Mouse (Mus musculus) erythroblast, adult 5-6 weeks (primary cell): ENCODE results near the gene Fsd1l. TPM values are rescaled to one million over a fixed set of nuclear protein-coding genes. Genes with fewer than 3 reads are reported as not detected.
A peak's percentile ranks its signal among the peaks of the same experiment; 100 is the strongest.

Source experiments
- ATAC-seq: replicated peaks from 2 replicates; pipeline ENCODE4 v1.8.0; 2016; ENCODE audit warnings: moderate number of reproducible peaks, mild to moderate bottlenecking, moderate TSS enrichment, inconsistent platforms; ENCODE audit not compliant: poor library complexity, low FRiP score, severe bottlenecking
- total RNA-seq, 2 experiments: library from RNA; stranded (forward) in 1 of 2; stranded (reverse) in 1 of 2; fragments of 150-400 nt in 1 of 2; fragments of 200-764, 138-1000 nt in 1 of 2; gene quantifications; 2 replicates each; pipeline versions ENCODE4 v1.2.3 to v1.2.4; 2015 to 2017; ENCODE audit warnings: low replicate concordance in 2 of 2

Gene Fsd1l
- total RNA-seq (2015; ENCODE audit: low replicate concordance): 4.0 and 11.1 TPM in 2 replicates
- 3.6 and 6.2 TPM in 2 replicates for total RNA-seq (2017; ENCODE audit: low replicate concordance)

GRCm38 (mm10) chr4:53631316-53632010 is at the start of gene Fsd1l:
TSS of gene Fsd1l (plus strand) at chr4:53631471.
- peak; percentile 84 for ATAC-seq

- no peak for ATAC-seq
Observed at GRCm38 (mm10) chr4:53587676-53588075, 43.6 kb upstream of the Fsd1l start.

- no peak for ATAC-seq
Observed at GRCm38 (mm10) chr4:53588936-53589335, 42.3 kb upstream of the Fsd1l start.

GRCm38 (mm10) chr4:53589466-53589865 is 41.8 kb upstream of the Fsd1l start:
- ATAC-seq: no peak

GRCm38 (mm10) chr4:53590163-53590562 is 41.1 kb upstream of the Fsd1l start:
- no peak for ATAC-seq

- ATAC-seq: no peak
Observed at GRCm38 (mm10) chr4:53590691-53591447, 40.4 kb upstream of the Fsd1l start.

GRCm38 (mm10) chr4:53591536-53591935 is 39.7 kb upstream of the Fsd1l start:
- no peak for ATAC-seq

- no peak for ATAC-seq
Observed at GRCm38 (mm10) chr4:53591941-53592340, 39.3 kb upstream of the Fsd1l start.

- no peak for ATAC-seq
Observed at GRCm38 (mm10) chr4:53592386-53592785, 38.9 kb upstream of the Fsd1l start.

- ATAC-seq: no peak
Observed at GRCm38 (mm10) chr4:53594204-53594603, 37.1 kb upstream of the Fsd1l start.

- ATAC-seq: no peak
Observed at GRCm38 (mm10) chr4:53595246-53596062, 35.8 kb upstream of the Fsd1l start.

GRCm38 (mm10) chr4:53596063-53596895 is 35.0 kb upstream of the Fsd1l start:
- ATAC-seq: no peak

- peak; percentile 91 for ATAC-seq
Observed at GRCm38 (mm10) chr4:53600462-53600861, 30.8 kb upstream of the Fsd1l start.

GRCm38 (mm10) chr4:53614576-53615225 is 16.6 kb upstream of the Fsd1l start:
- no peak for ATAC-seq

- no peak for ATAC-seq
Observed at GRCm38 (mm10) chr4:53617968-53618367, 13.3 kb upstream of the Fsd1l start.

GRCm38 (mm10) chr4:53620104-53620503 is 11.2 kb upstream of the Fsd1l start:
- ATAC-seq: no peak

GRCm38 (mm10) chr4:53621084-53621483 is 10.2 kb upstream of the Fsd1l start:
- ATAC-seq: no peak

- no peak for ATAC-seq
Observed at GRCm38 (mm10) chr4:53621490-53621889, 9.8 kb upstream of the Fsd1l start.

- no peak for ATAC-seq
Observed at GRCm38 (mm10) chr4:53623711-53624110, 7.6 kb upstream of the Fsd1l start.
